Mouse (Mus musculus): Measurements from ENCODE around the gene Fbxo39.

DNA sequence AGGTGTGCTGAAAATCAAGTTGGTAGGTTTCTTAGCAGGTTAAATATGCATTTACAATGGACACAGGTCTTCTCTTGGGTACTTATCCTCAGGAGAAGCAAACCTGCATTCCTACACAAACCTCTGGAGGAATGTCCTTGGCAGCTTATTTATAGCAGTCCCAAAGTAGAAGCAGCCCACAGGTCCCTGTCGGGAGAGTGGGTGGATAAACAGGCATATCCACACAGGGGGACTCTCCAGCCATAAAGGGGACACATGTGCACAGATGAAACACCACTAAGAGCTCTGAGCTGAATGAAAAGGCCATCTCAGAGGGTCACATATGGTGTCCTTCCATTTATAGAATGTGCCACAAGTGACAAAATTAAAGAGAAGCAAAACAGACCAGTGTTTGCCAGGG lies 42.5 kb upstream of the Fbxo39 start:
- TF ChIP-seq REST (IDR thresholded peaks at IDR 0.05; ENCODE audit: insufficient read depth, insufficient read length) (no peak), POLR2AphosphoS2 (IDR thresholded peaks at IDR 0.05; ENCODE audit: insufficient read length, low read depth) (no peak), POLR2A (IDR thresholded peaks at IDR 0.05; ENCODE audit: insufficient read length, low read depth) (no peak), USF1 (IDR thresholded peaks at IDR 0.05; ENCODE audit: low read depth) (no peak), MAX (IDR thresholded peaks at IDR 0.05; ENCODE audit: low read depth) (no peak), E2F4 (IDR thresholded peaks at IDR 0.05; ENCODE audit: insufficient read depth) (no peak), MYOD1 (IDR thresholded peaks at IDR 0.05; ENCODE audit: control insufficient read depth in 1 of 3, insufficient read length in 2 of 3, low read depth in 2 of 3) (no peak)

Measured in myocyte (in vitro differentiated cells).